Mouse (Mus musculus) midbrain, embryonic 11.5 days (tissue): ENCODE results near the gene Gabrg3. TPM values are rescaled to one million over a fixed set of nuclear protein-coding genes. Genes with fewer than 3 reads are reported as not detected.

Experiments
- ATAC-seq: fragments of 200-750 bp; cut with Nextera tagmentation; 2 replicates; pipeline ENCODE4 v1.8.0; 2017; ENCODE audit warnings: moderate TSS enrichment, moderate library complexity; ENCODE audit not compliant: low FRiP score
- DNase-seq: peaks from one replicate; pipeline ENCODE4 v3.0.0; 2015; ENCODE audit warnings: low spot score; ENCODE audit errors: missing footprints
- H3K27ac ChIP-seq: fragments of 300-500 bp; sonication (generic); 2 replicates; pipeline ENCODE4 v1.5.1; 2014; ENCODE audit warnings: low read depth, low read length
- H3K27me3 ChIP-seq: fragments of 300-500 bp; sonication (generic); 2 replicates; pipeline ENCODE4 v1.6.1; 2014; ENCODE audit warnings: mild to moderate bottlenecking, low read length, moderate library complexity, mixed read lengths; ENCODE audit not compliant: control insufficient read depth, insufficient read depth
- H3K36me3 ChIP-seq: fragments of 300-500 bp; sonication (generic); 2 replicates; pipeline ENCODE4 v1.6.1; 2014; ENCODE audit warnings: mild to moderate bottlenecking, low read length, moderate library complexity, mixed read lengths; ENCODE audit not compliant: control insufficient read depth, insufficient read depth
- H3K4me1 ChIP-seq: fragments of 300-500 bp; sonication (generic); 2 replicates; pipeline ENCODE4 v1.6.1; 2014; ENCODE audit warnings: low read length; ENCODE audit not compliant: control insufficient read depth, insufficient read depth
- H3K4me2 ChIP-seq: fragments of 300-500 bp; sonication (generic); 2 replicates; pipeline ENCODE4 v1.6.1; 2014; ENCODE audit warnings: mild to moderate bottlenecking, moderate library complexity
- H3K4me3 ChIP-seq: fragments of 300-500 bp; sonication (generic); 2 replicates; pipeline ENCODE4 v1.5.1; 2014; ENCODE audit warnings: low read depth, low read length
- H3K9ac ChIP-seq: fragments of 300-500 bp; sonication (generic); 2 replicates; pipeline ENCODE4 v1.6.1; 2014; ENCODE audit warnings: low read length
- H3K9me3 ChIP-seq: fragments of 300-500 bp; sonication (generic); 2 replicates; pipeline ENCODE4 v1.6.1; 2016; ENCODE audit warnings: low read length; ENCODE audit not compliant: control insufficient read depth
- WGBS: fragments of 180-500 bp; shearing (Covaris S2); extraction: QIAGEN DNeasy Blood & Tissue Kit; methylation state at CpG from one replicate; pipeline ENCODE4 v1.1.7; 2014; 5-methylcytosine and 5-hydroxymethylcytosine counted together
- polyA plus RNA-seq: library from polyadenylated mRNA; unstranded; fragments of >200 nt; fragmentation: Nextera tagmentation; extraction: Ambion mirVana; gene quantifications from 2 replicates; pipeline ENCODE4 v1.2.1, GENCODE M21; 2014

Gabrg3 gene
- polyA plus RNA-seq, 1 experiment from 2014 or later, result 0.31 TPM

DNA sequence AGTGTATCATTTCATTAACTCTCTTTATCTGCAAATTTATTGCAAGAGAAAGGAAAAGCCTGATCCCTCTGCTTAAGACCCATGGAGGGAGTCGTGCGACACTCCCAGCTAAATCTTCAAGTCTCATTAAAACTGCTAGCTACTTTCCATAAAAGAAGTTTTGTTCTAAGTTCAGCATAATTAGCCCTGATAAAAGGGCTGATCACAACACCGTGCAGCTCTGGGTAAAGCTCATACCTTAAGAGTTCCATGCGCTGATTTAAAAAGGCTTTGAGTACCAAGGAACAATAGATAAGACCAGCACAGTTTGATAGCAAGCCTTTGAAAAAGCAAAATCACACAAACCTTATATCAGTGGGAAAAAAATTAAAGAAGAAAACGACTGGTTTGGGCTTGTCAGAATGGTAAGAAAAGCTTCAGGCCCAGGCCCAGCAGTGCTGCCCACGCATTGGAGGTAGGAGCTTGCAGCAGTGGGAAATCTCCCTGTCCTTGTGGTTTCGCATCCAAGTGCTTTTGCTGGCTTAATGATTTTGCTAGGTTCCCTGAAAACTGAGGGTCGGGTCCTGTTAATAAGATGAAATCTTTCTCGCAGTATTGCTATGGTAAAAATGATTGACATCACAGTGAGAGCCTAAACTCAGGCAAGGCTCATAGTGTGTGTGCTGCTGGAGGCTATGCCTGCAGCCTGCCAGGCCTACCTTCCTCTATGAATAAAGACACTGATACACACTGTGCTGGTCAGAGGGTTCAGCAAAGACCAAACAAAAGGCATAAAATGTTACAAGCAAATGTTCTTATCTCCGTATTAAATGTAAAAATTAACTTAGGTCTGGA is 621.2 kb downstream of the Gabrg3 start:
- Histone ChIP-seq H3K27me3 (no peaks in the 10 kb centered on the region), H3K4me1 (0 out of 2 replicates have a peak, but pooled peaks cover 2% of the 10 kb centered on the region), H3K4me2 (no peak overlapping the region), H3K36me3 (no peaks in the 10 kb centered on the region), H3K27ac (no peak overlapping the region), H3K4me3 (no peak overlapping the region), H3K9me3 (no peaks in the 10 kb centered on the region), H3K9ac (no peak overlapping the region)
- DNase-seq, result peak; percentile 83
- ATAC-seq, result peak; percentile 65
- 33% methylated on average over 10 of the region's 10 CpGs for WGBS

DNA sequence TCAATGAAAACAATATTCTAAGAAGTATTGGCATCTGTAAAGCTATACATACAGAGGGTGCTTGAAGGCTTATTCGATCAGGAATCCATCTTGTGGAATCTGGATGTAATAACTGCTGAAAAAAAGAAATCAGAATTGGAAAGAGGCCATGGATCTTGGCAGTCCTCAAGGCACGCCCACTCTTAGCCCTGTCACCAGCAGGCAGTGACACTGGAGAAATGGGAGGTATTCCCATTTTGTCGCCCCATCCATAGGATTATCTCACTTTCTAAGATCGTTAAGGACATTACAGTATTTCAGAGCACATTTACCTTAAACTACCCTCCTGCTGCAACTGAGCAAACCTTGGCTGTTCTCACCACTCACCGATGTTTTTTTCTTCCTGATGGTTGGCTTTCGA is 657.8 kb downstream of the Gabrg3 start:
- 87% methylated on average over 6 of the region's 6 CpGs for WGBS
- no peak for ATAC-seq

More for the DNA sequence above, 657.8 kb downstream of the Gabrg3 start:
- no peak for DNase-seq
- Histone ChIP-seq H3K9me3 (no peaks in the 10 kb centered on the region), H3K4me1 (no peaks in the 10 kb centered on the region), H3K9ac (no peak overlapping the region), H3K27ac (no peak overlapping the region), H3K4me2 (no peak overlapping the region), H3K36me3 (no peaks in the 10 kb centered on the region), H3K27me3 (no peaks in the 10 kb centered on the region), H3K4me3 (no peak overlapping the region)

Other genes starting within 250 kb of the Gabrg3 start
- gene Gabrb3, start 32.5 kb upstream of the Gabrg3 start, polyA plus RNA-seq, result 11.7 and 13.3 TPM in 2 replicates
- 1.1 and 1.4 TPM in 2 replicates for gene Gabra5, start 122.9 kb upstream of the Gabrg3 start, polyA plus RNA-seq